Mouse (Mus musculus) adrenal gland (tissue): ENCODE measurements around the gene Lrrc4c.

Experiments used
- intact Hi-C: fragments of 180-260 bp; cut with DNase I; formaldehyde crosslinking; loops from one replicate; pipeline ENCODE4 v1.15.1; 2025

Gene Lrrc4c

GRCm38 (mm10) chr2:97196968-97197606 is 879.1 kb downstream of the Lrrc4c start:
- intact Hi-C loops = no loop called here

GRCm38 (mm10) chr2:97232966-97233365 is 915.0 kb downstream of the Lrrc4c start:
- intact Hi-C loops = no loop called here

GRCm38 (mm10) chr2:97234074-97234473 is 916.1 kb downstream of the Lrrc4c start:
- intact Hi-C loops = no loop called here

- intact Hi-C loops = no loop called here
Observed at GRCm38 (mm10) chr2:97274651-97275050, 956.7 kb downstream of the Lrrc4c start.

GRCm38 (mm10) chr2:97284986-97285385 is 967.0 kb downstream of the Lrrc4c start:
- intact Hi-C loops = no loop called here

- intact Hi-C loops = no loop called here
Observed at GRCm38 (mm10) chr2:97294216-97294615, 976.2 kb downstream of the Lrrc4c start.

GRCm38 (mm10) chr2:97299704-97300103 is 981.7 kb downstream of the Lrrc4c start:
- intact Hi-C loops = no loop called here

- intact Hi-C loops = no loop called here
Observed at GRCm38 (mm10) chr2:97318008-97318407, 1000.0 kb downstream of the Lrrc4c start.

GRCm38 (mm10) chr2:97318536-97318935 is 1000.6 kb downstream of the Lrrc4c start:
- intact Hi-C loops = no loop called here

GRCm38 (mm10) chr2:97332084-97332682 is 1014.2 kb downstream of the Lrrc4c start:
- intact Hi-C loops = no loop called here

GRCm38 (mm10) chr2:97339627-97340026 is 1021.7 kb downstream of the Lrrc4c start:
- intact Hi-C loops = no loop called here

- intact Hi-C loops = no loop called here
Observed at GRCm38 (mm10) chr2:97361235-97361634, 1043.3 kb downstream of the Lrrc4c start.

- intact Hi-C loops = no loop called here
Observed at GRCm38 (mm10) chr2:97369978-97370377, 1052.0 kb downstream of the Lrrc4c start.

GRCm38 (mm10) chr2:97391437-97391836 is 1073.5 kb downstream of the Lrrc4c start:
- intact Hi-C loops = no loop called here

- intact Hi-C loops = no loop called here
Observed at GRCm38 (mm10) chr2:97391876-97392275, 1073.9 kb downstream of the Lrrc4c start.

GRCm38 (mm10) chr2:97413066-97413465 is 1095.1 kb downstream of the Lrrc4c start:
- intact Hi-C loops = no loop called here

- intact Hi-C loops = no loop called here
Observed at GRCm38 (mm10) chr2:97414416-97415362, 1096.7 kb downstream of the Lrrc4c start.

GRCm38 (mm10) chr2:97434140-97434539 is 1116.2 kb downstream of the Lrrc4c start:
- intact Hi-C loops = no loop called here

GRCm38 (mm10) chr2:97435616-97436015 is 1117.6 kb downstream of the Lrrc4c start:
- intact Hi-C loops = no loop called here

- intact Hi-C loops = no loop called here
Observed at GRCm38 (mm10) chr2:97437767-97438166, 1119.8 kb downstream of the Lrrc4c start.

GRCm38 (mm10) chr2:97463573-97463972 is 1145.6 kb downstream of the Lrrc4c start:
- intact Hi-C loops = no loop called here

- intact Hi-C loops = no loop called here
Observed at GRCm38 (mm10) chr2:97466243-97466793, 1148.3 kb downstream of the Lrrc4c start.
